Mouse (Mus musculus) erythroid progenitor cell, adult 5-6 weeks (primary cell): ENCODE measurements around the gene Cldn34a. TPM values are rescaled to one million over a fixed set of nuclear protein-coding genes. Genes with fewer than 3 reads are reported as not detected.
"Not testable (repeated sequence)": the region's sequence is repeated elsewhere in the genome, so short reads cannot be mapped to it uniquely, and the experiment has no call there.

Source experiments
- ATAC-seq: replicated peaks from 2 replicates; pipeline ENCODE4 v1.8.0; 2016; ENCODE audit warnings: moderate number of reproducible peaks, mild to moderate bottlenecking, moderate TSS enrichment, inconsistent platforms; ENCODE audit not compliant: poor library complexity, low FRiP score, severe bottlenecking
- total RNA-seq, 2 experiments: library from RNA; stranded (forward) in 1 of 2; stranded (reverse) in 1 of 2; fragments of 150-400 nt in 1 of 2; fragments of 186-747, 209-891 nt in 1 of 2; gene quantifications; 2 replicates each; pipeline versions ENCODE4 v1.2.3 to v1.2.4; 2015 to 2017; ENCODE audit warnings: low replicate concordance in 2 of 2

Cldn34a gene
- total RNA-seq (2015; ENCODE audit: low replicate concordance) = not detected in 2 replicates
- total RNA-seq (2017; ENCODE audit: low replicate concordance) = not detected in 2 replicates

GRCm38 (mm10) chrX:152563034-152563433, at the start of gene Cldn34a:
Gene Cldn34a, plus strand, starts transcription at chrX:152563334.
- ATAC-seq = no peak

- not testable (repeated sequence) for ATAC-seq
Measured at GRCm38 (mm10) chrX:152518611-152519010, 44.5 kb upstream of the Cldn34a start.

GRCm38 (mm10) chrX:152545736-152546135, 17.4 kb upstream of the Cldn34a start:
- ATAC-seq = no peak

- ATAC-seq = no peak
Measured at GRCm38 (mm10) chrX:152548180-152548579, 15.0 kb upstream of the Cldn34a start.

- ATAC-seq = no peak
Measured at GRCm38 (mm10) chrX:152557446-152557845, 5.7 kb upstream of the Cldn34a start.

Other genes starting within 250 kb of the Cldn34a start
- gene Kantr, start 235.8 kb upstream of the Cldn34a start, total RNA-seq (2015; ENCODE audit: low replicate concordance) = 15.1 and 24.3 TPM in 2 replicates
- gene Kantr, start 235.8 kb upstream of the Cldn34a start, total RNA-seq (2017; ENCODE audit: low replicate concordance) = 2.8 and 3.8 TPM in 2 replicates
- gene Tspyl2, start 220.9 kb upstream of the Cldn34a start, total RNA-seq (2015; ENCODE audit: low replicate concordance) = 0.84 and 1.4 TPM in 2 replicates
- 2.0 and 2.1 TPM in 2 replicates for gene Tspyl2, start 220.9 kb upstream of the Cldn34a start, total RNA-seq (2017; ENCODE audit: low replicate concordance)
- gene Gpr173, start 194.6 kb upstream of the Cldn34a start, total RNA-seq (2015; ENCODE audit: low replicate concordance) = not detected in 2 replicates
- not detected in 2 replicates for gene Gpr173, start 194.6 kb upstream of the Cldn34a start, total RNA-seq (2017; ENCODE audit: low replicate concordance)
- gene Shroom2, start 206.1 kb downstream of the Cldn34a start, total RNA-seq (2015; ENCODE audit: low replicate concordance) = not detected in 2 replicates
- gene Shroom2, start 206.1 kb downstream of the Cldn34a start, total RNA-seq (2017; ENCODE audit: low replicate concordance) = not detected in 2 replicates
- not detected in 2 replicates for gene Gpr143, start 218.6 kb downstream of the Cldn34a start, total RNA-seq (2015; ENCODE audit: low replicate concordance)
- not detected in 2 replicates for gene Gpr143, start 218.6 kb downstream of the Cldn34a start, total RNA-seq (2017; ENCODE audit: low replicate concordance)